Mouse (Mus musculus): ENCODE data around the gene Tmem256.

DNA sequence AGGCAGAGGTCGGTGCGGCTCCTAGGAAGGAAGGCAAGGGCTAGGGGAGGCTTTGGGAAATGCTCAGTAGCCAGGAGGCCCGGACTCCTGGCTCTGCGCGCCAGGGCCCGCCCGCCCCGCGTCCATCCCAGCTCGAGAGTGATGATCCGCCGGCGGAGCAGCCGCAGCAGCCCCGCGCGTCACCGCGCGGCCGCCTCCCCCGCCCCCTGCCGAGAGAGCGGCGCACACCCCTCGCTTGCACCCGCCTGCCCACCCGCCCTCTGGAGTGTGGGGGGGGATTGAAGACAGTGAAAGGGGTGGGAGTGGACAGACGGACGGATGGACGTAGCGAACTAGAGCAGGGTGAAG, 736 bp upstream of the Tmem256 start, which contains the start of gene Nlgn2:
- TF ChIP-seq CTCF (IDR thresholded peaks at IDR 0.05; ENCODE audit: borderline replicate concordance, insufficient read depth, low read length): no peak
- peak; percentile 53 for TF ChIP-seq POLR2A (IDR thresholded peaks at IDR 0.05; ENCODE audit: low read depth, low read length)

All from embryonic fibroblast, embryonic 13.5 days (primary cell).